Mouse (Mus musculus) heart, adult 10 weeks (tissue): ENCODE measurements around the gene Vmn1r128. TPM values are rescaled to one million over a fixed set of nuclear protein-coding genes. Genes with fewer than 3 reads are reported as not detected.

Source experiments
- polyA plus RNA-seq: library from polyadenylated mRNA; stranded (reverse); fragments of 350-450 nt; fragmentation: Illumina TruSeq; extraction: RNeasy Lipid Tissue Mini Kit (QIAGEN cat#74804); gene quantifications from one replicate; pipeline ENCODE4 v1.2.3, GENCODE M21; 2014; ENCODE audit warnings: low read depth, low replicate concordance

Vmn1r128 gene
- not detected for polyA plus RNA-seq

GRCm38 (mm10) chr7:21349073-21349472 lies at the start of gene Vmn1r128:
Gene Vmn1r128 (plus strand): TSS chr7:21349373.

GRCm38 (mm10) chr7:21301367-21301766 lies 47.8 kb upstream of the Vmn1r128 start, which contains the start of gene Vmn1r126:
Gene Vmn1r126 (minus strand): TSS chr7:21301467.

GRCm38 (mm10) chr7:21319761-21320160 lies 29.4 kb upstream of the Vmn1r128 start, which contains the start of gene Vmn1r127:
Gene Vmn1r127 (minus strand): TSS chr7:21319861.

GRCm38 (mm10) chr7:21361191-21361590 lies 12.0 kb downstream of the Vmn1r128 start, which contains the start of gene Vmn1r129:
Gene Vmn1r129 (minus strand): TSS chr7:21361291.

Other genes starting within 250 kb of the Vmn1r128 start
- gene Vmn1r122, start 215.2 kb upstream of the Vmn1r128 start, polyA plus RNA-seq = not detected
- gene Vmn1r123, start 187.2 kb upstream of the Vmn1r128 start, polyA plus RNA-seq = not detected
- gene Gm5157, start 158.9 kb upstream of the Vmn1r128 start, polyA plus RNA-seq = not detected
- gene Vmn1r124, start 88.8 kb upstream of the Vmn1r128 start, polyA plus RNA-seq = not detected
- gene Vmn1r125, start 77.2 kb upstream of the Vmn1r128 start, polyA plus RNA-seq = not detected
- not detected for gene Vmn1r126, start 47.9 kb upstream of the Vmn1r128 start, polyA plus RNA-seq
- gene Vmn1r127, start 29.5 kb upstream of the Vmn1r128 start, polyA plus RNA-seq = not detected
- gene Vmn1r129, start 11.9 kb downstream of the Vmn1r128 start, polyA plus RNA-seq = not detected
- not detected for gene Gm6882, start 83.4 kb downstream of the Vmn1r128 start, polyA plus RNA-seq
- gene Vmn1r130, start 162.4 kb downstream of the Vmn1r128 start, polyA plus RNA-seq = not detected
- gene Vmn1r131, start 196.7 kb downstream of the Vmn1r128 start, polyA plus RNA-seq = not detected